Mouse (Mus musculus): ENCODE measurements around the gene 1700020N01Rik. TPM values are rescaled to one million over a fixed set of nuclear protein-coding genes. Genes with fewer than 3 reads are reported as not detected.
A peak's percentile ranks its signal among the peaks of the same experiment; 100 is the strongest.

The 1700020N01Rik gene
- polyA plus RNA-seq, 1 experiment from 2014 or later: not detected

DNA sequence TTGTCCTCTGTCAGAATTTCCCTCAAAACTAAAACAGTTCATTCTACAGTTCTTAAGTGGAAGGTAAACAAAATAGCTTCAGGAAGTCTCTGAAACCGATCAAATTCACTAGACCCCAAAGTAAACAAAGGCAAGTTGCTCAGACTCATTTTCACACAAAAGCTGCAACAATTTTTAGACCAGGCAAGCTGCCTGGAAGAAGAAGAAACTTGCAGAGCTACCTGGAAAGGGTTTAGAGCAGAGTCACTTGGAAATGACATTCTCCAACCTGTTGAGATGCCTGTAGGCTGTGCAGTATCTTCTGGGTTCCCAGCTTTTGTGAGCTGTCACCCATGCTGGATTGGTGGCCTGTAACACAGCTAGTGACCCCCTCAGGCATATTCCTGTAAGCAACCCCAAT lies 11.4 kb upstream of the 1700020N01Rik start:
- no peak overlapping the region for H3K9ac ChIP-seq (ENCODE audit: low read depth, low read length)
- WGBS: 93% methylated on average over 1 of the region's 1 CpGs

DNA sequence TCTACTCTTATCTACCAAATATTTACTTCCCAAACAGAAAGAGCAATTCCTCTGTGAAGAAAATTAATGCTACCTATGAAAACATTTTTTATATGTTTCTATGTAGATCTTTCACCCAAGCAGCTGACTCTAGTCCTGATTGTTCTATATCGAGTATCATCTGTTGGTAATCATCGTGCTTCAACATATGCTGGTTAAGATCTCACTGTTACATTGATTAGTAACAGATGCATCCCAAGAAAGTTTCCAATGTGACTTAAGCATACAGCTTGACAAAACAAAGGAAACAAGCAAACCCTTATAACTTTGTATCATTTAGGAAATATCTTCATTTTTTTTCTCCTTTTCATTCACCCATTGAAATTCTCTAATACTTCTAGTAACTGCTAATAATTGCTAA lies 5.9 kb upstream of the 1700020N01Rik start:
- Histone ChIP-seq H3K4me3 (ENCODE audit: low read depth, low read length) (no peak overlapping the region), H3K4me2 (ENCODE audit: low read length) (no peak overlapping the region), H3K27ac (ENCODE audit: low read length) (no peak overlapping the region), H3K4me1 (ENCODE audit: control insufficient read depth, insufficient read depth, low read length) (no peaks in the 10 kb centered on the region), H3K27me3 (ENCODE audit: control insufficient read depth, insufficient read depth, low read depth, low read length) (no peaks in the 10 kb centered on the region), H3K9ac (ENCODE audit: low read depth, low read length) (no peak overlapping the region), H3K9me3 (replicated peaks; ENCODE audit: control insufficient read depth, low read length, poor library complexity, severe bottlenecking) (no peaks in the 10 kb centered on the region), H3K36me3 (ENCODE audit: control insufficient read depth, insufficient read depth, low read length) (no peaks in the 10 kb centered on the region)
- WGBS: 92% methylated on average over 2 of the region's 2 CpGs
- ATAC-seq: no peak

More for the DNA sequence above, 11.4 kb upstream of the 1700020N01Rik start:
- Histone ChIP-seq H3K27me3 (ENCODE audit: control insufficient read depth, insufficient read depth, low read depth, low read length) (no peaks in the 10 kb centered on the region), H3K36me3 (ENCODE audit: control insufficient read depth, insufficient read depth, low read length) (no peaks in the 10 kb centered on the region), H3K4me1 (ENCODE audit: control insufficient read depth, insufficient read depth, low read length) (no peaks in the 10 kb centered on the region), H3K4me2 (ENCODE audit: low read length) (no peak overlapping the region), H3K4me3 (ENCODE audit: low read depth, low read length) (no peak overlapping the region), H3K9me3 (replicated peaks; ENCODE audit: control insufficient read depth, low read length, poor library complexity, severe bottlenecking) (no peaks in the 10 kb centered on the region), H3K27ac (ENCODE audit: low read length) (no peak overlapping the region)
- ATAC-seq: no peak

DNA sequence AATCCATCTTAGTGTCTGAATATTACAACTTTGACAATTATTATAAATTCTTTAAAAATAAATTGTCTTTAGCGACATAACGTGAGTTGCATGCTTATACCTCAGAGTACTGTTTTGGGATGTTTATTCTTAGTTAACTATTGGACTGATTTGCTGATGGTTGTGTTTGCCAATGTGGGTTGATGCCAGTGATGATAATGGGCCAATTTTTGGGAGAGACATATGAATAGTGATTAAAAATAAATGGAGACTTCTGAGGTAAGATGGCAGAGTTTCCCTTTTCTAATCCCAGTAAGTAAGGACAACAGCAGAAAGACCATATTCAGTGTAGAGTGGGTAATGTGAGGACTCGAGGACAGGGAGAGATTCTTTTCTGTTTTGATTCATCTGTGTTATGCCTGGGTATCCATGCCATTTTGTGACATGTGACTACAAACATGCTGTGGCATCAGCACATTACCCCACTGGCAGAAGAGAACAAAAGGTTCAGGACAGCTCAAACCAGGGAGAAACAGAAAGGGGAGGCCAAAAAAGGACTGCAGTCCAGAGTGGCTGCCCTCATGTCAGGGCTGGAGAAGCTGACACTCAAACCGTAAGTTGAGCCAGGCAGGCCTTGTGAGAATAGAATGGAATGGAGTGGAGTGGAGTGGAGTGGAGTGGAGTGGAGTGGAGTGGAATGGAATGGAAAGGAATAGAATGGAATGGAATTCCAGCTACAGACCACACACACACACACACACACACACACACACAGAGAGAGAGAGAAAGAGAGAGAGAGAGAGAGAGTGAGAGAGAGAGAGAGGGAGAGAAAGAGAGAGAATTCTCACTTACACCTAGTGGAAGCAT lies 4.7 kb upstream of the 1700020N01Rik start:
- Histone ChIP-seq H3K4me3 (ENCODE audit: low read depth, low read length) (no peak overlapping the region), H3K9ac (ENCODE audit: low read depth, low read length) (no peak overlapping the region), H3K36me3 (ENCODE audit: control insufficient read depth, insufficient read depth, low read length) (no peaks in the 10 kb centered on the region), H3K9me3 (replicated peaks; ENCODE audit: control insufficient read depth, low read length, poor library complexity, severe bottlenecking) (no peaks in the 10 kb centered on the region), H3K27ac (ENCODE audit: low read length) (no peak overlapping the region), H3K27me3 (ENCODE audit: control insufficient read depth, insufficient read depth, low read depth, low read length) (no peaks in the 10 kb centered on the region), H3K4me1 (ENCODE audit: control insufficient read depth, insufficient read depth, low read length) (no peaks in the 10 kb centered on the region), H3K4me2 (ENCODE audit: low read length) (no peak overlapping the region)
- WGBS: 92% methylated on average over 4 of the region's 4 CpGs
- no peak for ATAC-seq

GRCm38 (mm10) chr10:21600931-21601330 lies 8.0 kb downstream of the 1700020N01Rik start:
- ATAC-seq: no peak
- Histone ChIP-seq H3K36me3 (ENCODE audit: control insufficient read depth, insufficient read depth, low read length) (no peaks in the 10 kb centered on the region), H3K9me3 (replicated peaks; ENCODE audit: control insufficient read depth, low read length, poor library complexity, severe bottlenecking) (no peaks in the 10 kb centered on the region), H3K27ac (ENCODE audit: low read length) (no peak overlapping the region), H3K4me1 (ENCODE audit: control insufficient read depth, insufficient read depth, low read length) (peaks cover 6% of the 10 kb centered on the region), H3K27me3 (ENCODE audit: control insufficient read depth, insufficient read depth, low read depth, low read length) (no peaks in the 10 kb centered on the region), H3K4me3 (ENCODE audit: low read depth, low read length) (no peak overlapping the region), H3K4me2 (ENCODE audit: low read length) (no peak overlapping the region), H3K9ac (ENCODE audit: low read depth, low read length) (no peak overlapping the region)
- WGBS: 48% methylated on average over 5 of the region's 5 CpGs

GRCm38 (mm10) chr10:21604476-21604875 lies 11.5 kb downstream of the 1700020N01Rik start:
- Histone ChIP-seq H3K9me3 (replicated peaks; ENCODE audit: control insufficient read depth, low read length, poor library complexity, severe bottlenecking) (no peaks in the 10 kb centered on the region), H3K4me2 (ENCODE audit: low read length) (no peak overlapping the region), H3K36me3 (ENCODE audit: control insufficient read depth, insufficient read depth, low read length) (no peaks in the 10 kb centered on the region), H3K4me1 (ENCODE audit: control insufficient read depth, insufficient read depth, low read length) (peaks cover 6% of the 10 kb centered on the region), H3K27me3 (ENCODE audit: control insufficient read depth, insufficient read depth, low read depth, low read length) (no peaks in the 10 kb centered on the region), H3K9ac (ENCODE audit: low read depth, low read length) (no peak overlapping the region), H3K4me3 (ENCODE audit: low read depth, low read length) (no peak overlapping the region), H3K27ac (ENCODE audit: low read length) (no peak overlapping the region)
- 65% methylated on average over 8 of the region's 8 CpGs for WGBS
- ATAC-seq: peak; percentile 36

- Histone ChIP-seq H3K4me1 (ENCODE audit: control insufficient read depth, insufficient read depth, low read length) (peaks cover 6% of the 10 kb centered on the region), H3K27ac (ENCODE audit: low read length) (0 out of 2 replicates have a peak overlapping the region, but pooled peaks have one; percentile 0), H3K36me3 (ENCODE audit: control insufficient read depth, insufficient read depth, low read length) (no peaks in the 10 kb centered on the region), H3K4me3 (ENCODE audit: low read depth, low read length) (no peak overlapping the region), H3K9ac (ENCODE audit: low read depth, low read length) (no peak overlapping the region), H3K27me3 (ENCODE audit: control insufficient read depth, insufficient read depth, low read depth, low read length) (no peaks in the 10 kb centered on the region), H3K9me3 (replicated peaks; ENCODE audit: control insufficient read depth, low read length, poor library complexity, severe bottlenecking) (no peaks in the 10 kb centered on the region), H3K4me2 (ENCODE audit: low read length) (no peak overlapping the region)
- 64% methylated on average over 4 of the region's 4 CpGs for WGBS
- ATAC-seq: peak; percentile 62; the same call in 1 of the 2 replicates
Measured at GRCm38 (mm10) chr10:21605011-21605571, 12.1 kb downstream of the 1700020N01Rik start.

- no peak; the same call in 1 of the 2 replicates for ATAC-seq
- no peaks in the 10 kb centered on the region for H3K27me3 ChIP-seq (ENCODE audit: control insufficient read depth, insufficient read depth, low read depth, low read length)
- H3K4me3 ChIP-seq (ENCODE audit: low read depth, low read length): no peak overlapping the region
- H3K36me3 ChIP-seq (ENCODE audit: control insufficient read depth, insufficient read depth, low read length): no peaks in the 10 kb centered on the region
- H3K4me1 ChIP-seq (ENCODE audit: control insufficient read depth, insufficient read depth, low read length): peaks cover 6% of the 10 kb centered on the region
- H3K27ac ChIP-seq (ENCODE audit: low read length): 0 out of 2 replicates have a peak overlapping the region, but pooled peaks have one; percentile 0
- no peak overlapping the region for H3K4me2 ChIP-seq (ENCODE audit: low read length)
- 59% methylated on average over 5 of the region's 5 CpGs for WGBS
- no peak overlapping the region for H3K9ac ChIP-seq (ENCODE audit: low read depth, low read length)
- H3K9me3 ChIP-seq (replicated peaks; ENCODE audit: control insufficient read depth, low read length, poor library complexity, severe bottlenecking): no peaks in the 10 kb centered on the region
Measured at GRCm38 (mm10) chr10:21605601-21606000, 12.7 kb downstream of the 1700020N01Rik start.

DNA sequence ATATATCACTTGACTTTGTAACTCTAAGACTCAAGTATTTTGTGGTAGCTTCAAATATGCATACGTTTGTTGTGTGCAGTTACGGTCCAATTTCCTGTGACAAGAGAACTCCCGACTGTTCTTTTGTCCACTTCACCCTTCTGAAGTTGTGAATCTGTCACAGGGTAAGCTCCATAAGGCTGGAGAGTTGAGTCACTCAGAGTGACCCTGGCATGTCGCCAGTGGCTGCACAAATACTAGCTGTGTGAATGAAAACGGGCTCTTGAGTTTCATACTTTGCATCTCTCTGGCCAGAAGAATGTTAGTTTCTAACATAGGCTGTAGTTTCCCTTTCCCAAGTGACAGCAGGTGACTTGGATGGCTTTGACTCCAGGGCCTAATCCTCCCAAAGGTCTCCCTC lies 14.0 kb downstream of the 1700020N01Rik start:
- Histone ChIP-seq H3K27ac (ENCODE audit: low read length) (no peak overlapping the region), H3K4me2 (ENCODE audit: low read length) (no peak overlapping the region), H3K36me3 (ENCODE audit: control insufficient read depth, insufficient read depth, low read length) (no peaks in the 10 kb centered on the region), H3K9ac (ENCODE audit: low read depth, low read length) (no peak overlapping the region), H3K4me3 (ENCODE audit: low read depth, low read length) (no peak overlapping the region), H3K4me1 (ENCODE audit: control insufficient read depth, insufficient read depth, low read length) (peaks cover 6% of the 10 kb centered on the region), H3K27me3 (ENCODE audit: control insufficient read depth, insufficient read depth, low read depth, low read length) (no peaks in the 10 kb centered on the region), H3K9me3 (replicated peaks; ENCODE audit: control insufficient read depth, low read length, poor library complexity, severe bottlenecking) (no peaks in the 10 kb centered on the region)
- ATAC-seq: no peak
- WGBS: 52% methylated on average over 5 of the region's 5 CpGs

DNA sequence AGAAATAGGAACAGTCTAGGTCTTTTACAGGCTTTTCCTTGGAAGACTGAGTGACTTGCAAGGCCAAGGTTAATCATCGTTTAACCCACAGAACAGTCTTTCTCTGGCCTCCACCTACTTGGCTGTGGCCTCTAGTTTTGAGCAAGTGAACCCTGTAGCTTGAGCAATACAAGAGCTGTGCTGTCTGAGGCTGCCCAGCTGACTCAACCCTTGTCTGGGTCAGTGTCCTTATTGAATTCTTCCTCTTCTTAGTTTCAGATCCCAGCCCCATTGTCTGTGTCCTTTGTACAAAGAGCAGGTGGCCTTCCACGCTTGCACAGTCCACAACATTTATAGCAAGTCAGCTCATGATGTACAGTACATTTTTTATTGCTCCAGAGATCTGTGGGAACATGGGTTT lies 16.6 kb downstream of the 1700020N01Rik start:
- ATAC-seq: no peak
- no peak overlapping the region for H3K4me3 ChIP-seq (ENCODE audit: low read depth, low read length)
- WGBS: 77% methylated on average over 2 of the region's 2 CpGs

More for the DNA sequence above, 16.6 kb downstream of the 1700020N01Rik start:
- Histone ChIP-seq H3K4me1 (ENCODE audit: control insufficient read depth, insufficient read depth, low read length) (peaks cover 4% of the 10 kb centered on the region; the same call in 1 of the 2 replicates), H3K27me3 (ENCODE audit: control insufficient read depth, insufficient read depth, low read depth, low read length) (no peaks in the 10 kb centered on the region), H3K4me2 (ENCODE audit: low read length) (no peak overlapping the region), H3K27ac (ENCODE audit: low read length) (no peak overlapping the region), H3K9me3 (replicated peaks; ENCODE audit: control insufficient read depth, low read length, poor library complexity, severe bottlenecking) (no peaks in the 10 kb centered on the region), H3K9ac (ENCODE audit: low read depth, low read length) (no peak overlapping the region), H3K36me3 (ENCODE audit: control insufficient read depth, insufficient read depth, low read length) (no peaks in the 10 kb centered on the region)
